Mouse (Mus musculus) MEL (cell line): Measurements from ENCODE around the gene Tbx20. TPM values are rescaled to one million over a fixed set of nuclear protein-coding genes. Genes with fewer than 3 reads are reported as not detected.

ENCODE experiments used
- DNase-seq: peaks from one replicate; pipeline ENCODE4 v3.0.0; 2011; ENCODE audit warnings: low read depth, low spot score
- H3K27ac ChIP-seq: 2 replicates; pipeline ENCODE4 v1.5.1; 2012; ENCODE audit warnings: low read depth, mild to moderate bottlenecking, control low read depth, low read length, moderate library complexity; ENCODE audit not compliant: control insufficient read depth
- H3K27me3 ChIP-seq, 2 experiments: fragments of 150-350 bp in 1 of 2; sonication (generic) in 1 of 2; 2 replicates each; pipeline ENCODE4 v1.6.1; 2012; ENCODE audit warnings: low read length in 2 of 2, mild to moderate bottlenecking in 2 of 2, improper control_type of control experiment in 1 of 2, moderate library complexity in 1 of 2; ENCODE audit not compliant: insufficient read depth in 2 of 2, control insufficient read depth in 1 of 2
- H3K36me3 ChIP-seq, 2 experiments: 2 replicates each; pipeline ENCODE4 v1.6.1; 2012 to 2014; ENCODE audit warnings: low read length in 2 of 2, improper control_type of control experiment in 1 of 2, inconsistent platforms in 1 of 2, mild to moderate bottlenecking in 1 of 2; ENCODE audit not compliant: insufficient read depth in 2 of 2, control insufficient read depth in 1 of 2
- H3K4me1 ChIP-seq, 2 experiments: fragments of 150-350 bp in 1 of 2; sonication (generic) in 1 of 2; 2 replicates each; pipeline ENCODE4 v1.6.1; 2012; ENCODE audit warnings: low read length in 2 of 2, improper control_type of control experiment in 1 of 2, mild to moderate bottlenecking in 1 of 2; ENCODE audit not compliant: insufficient read depth in 2 of 2, control insufficient read depth in 1 of 2
- H3K4me3 ChIP-seq, 2 experiments: fragments of 150-350 bp in 1 of 2; sonication (generic) in 1 of 2; 2 replicates each; pipeline ENCODE4 v1.5.1; 2012; ENCODE audit warnings: low read depth in 2 of 2, low read length in 2 of 2, mild to moderate bottlenecking in 2 of 2, moderate library complexity in 2 of 2, control low read depth in 1 of 2, improper control_type of control experiment in 1 of 2; ENCODE audit not compliant: control insufficient read depth in 1 of 2, insufficient read depth in 1 of 2
- H3K79me2 ChIP-seq: 2 replicates; pipeline ENCODE4 v1.6.1; 2012; ENCODE audit warnings: mild to moderate bottlenecking, low read length, moderate library complexity; ENCODE audit not compliant: control insufficient read depth, poor library complexity, insufficient read depth
- H3K9ac ChIP-seq: 2 replicates; pipeline ENCODE4 v1.6.1; 2012; ENCODE audit warnings: low read depth, mild to moderate bottlenecking, control low read depth, low read length, moderate library complexity; ENCODE audit not compliant: control insufficient read depth, poor library complexity, severe bottlenecking
- H3K9me3 ChIP-seq: fragments of 150-350 bp; sonication (generic); replicated peaks from 2 replicates; pipeline ENCODE4 v1.6.1; 2012; ENCODE audit warnings: mild to moderate bottlenecking, low read length, improper control_type of control experiment, moderate library complexity; ENCODE audit not compliant: insufficient read depth
- CHD2 ChIP-seq: IDR thresholded peaks from 2 replicates; pipeline ENCODE4 v1.6.1; 2011; ENCODE audit warnings: low read length, improper control_type of control experiment
- CTCF ChIP-seq, 3 experiments: IDR thresholded peaks in 2 of 3; conservative IDR thresholded peaks in 1 of 3; 2 replicates each; pipeline ENCODE4 v1.5.1; 2011 to 2012; ENCODE audit warnings: low read length in 3 of 3, low read depth in 2 of 3, mild to moderate bottlenecking in 2 of 3, improper control_type of control experiment in 1 of 3, inconsistent platforms in 1 of 3, mixed read lengths in 1 of 3, moderate library complexity in 1 of 3; ENCODE audit not compliant: control insufficient read depth in 1 of 3, insufficient read depth in 1 of 3, poor library complexity in 1 of 3, severe bottlenecking in 1 of 3
- ELF1 ChIP-seq: IDR thresholded peaks from 2 replicates; pipeline ENCODE4 v1.6.1; 2014; ENCODE audit warnings: low read depth, mild to moderate bottlenecking, inconsistent platforms, low read length, improper control_type of control experiment, moderate library complexity
- EP300 ChIP-seq, 2 experiments: IDR thresholded peaks; 2 replicates each; pipeline ENCODE4 v1.6.1; 2011; ENCODE audit warnings: improper control_type of control experiment in 2 of 2, low read length in 2 of 2, low read depth in 1 of 2, mild to moderate bottlenecking in 1 of 2
- ETS1 ChIP-seq: IDR thresholded peaks from 2 replicates; pipeline ENCODE4 v1.6.1; 2012; ENCODE audit warnings: low read depth, mild to moderate bottlenecking, inconsistent platforms, low read length, improper control_type of control experiment, moderate library complexity
- GABPA ChIP-seq: IDR thresholded peaks from 2 replicates; pipeline ENCODE4 v1.6.1; 2012; ENCODE audit warnings: low read depth, mild to moderate bottlenecking, inconsistent platforms, low read length, improper control_type of control experiment, moderate library complexity
- GATA1 ChIP-seq: IDR thresholded peaks from 2 replicates; pipeline ENCODE4 v1.6.1; 2011; ENCODE audit warnings: low read depth, low read length, improper control_type of control experiment
- KAT2A ChIP-seq: conservative IDR thresholded peaks from 2 replicates; pipeline ENCODE4 v1.6.1; 2012; ENCODE audit warnings: low read depth, low read length, improper control_type of control experiment, inconsistent platforms
- MAX ChIP-seq: IDR thresholded peaks from 2 replicates; pipeline ENCODE4 v1.6.1; 2011; ENCODE audit warnings: low read length, improper control_type of control experiment
- MEF2A ChIP-seq: IDR thresholded peaks from 2 replicates; pipeline ENCODE4 v1.6.1; 2014; ENCODE audit warnings: low read depth, mild to moderate bottlenecking, inconsistent platforms, low read length, improper control_type of control experiment; ENCODE audit not compliant: poor library complexity, insufficient replicate concordance, severe bottlenecking; ENCODE audit errors: extremely low read depth
- MYC ChIP-seq: IDR thresholded peaks from 2 replicates; pipeline ENCODE4 v1.6.1; 2011; ENCODE audit warnings: low read depth, mild to moderate bottlenecking, low read length, improper control_type of control experiment, moderate library complexity
- NELFE ChIP-seq: IDR thresholded peaks from 2 replicates; pipeline ENCODE4 v1.6.1; 2011; ENCODE audit warnings: low read depth, low read length, improper control_type of control experiment
- RAD21 ChIP-seq: IDR thresholded peaks from 2 replicates; pipeline ENCODE4 v1.6.1; 2011; ENCODE audit warnings: mild to moderate bottlenecking, low read depth, low read length, improper control_type of control experiment
- RCOR1 ChIP-seq: IDR thresholded peaks from 2 replicates; pipeline ENCODE4 v1.6.1; 2012; ENCODE audit warnings: low read depth, mild to moderate bottlenecking, inconsistent platforms, low read length, improper control_type of control experiment
- SMC3 ChIP-seq: IDR thresholded peaks from 2 replicates; pipeline ENCODE4 v1.6.1; 2011; ENCODE audit warnings: low read depth, low read length, improper control_type of control experiment
- TAL1 ChIP-seq: IDR thresholded peaks from 2 replicates; pipeline ENCODE4 v1.6.1; 2012; ENCODE audit warnings: mild to moderate bottlenecking, inconsistent platforms, low read length, moderate library complexity, mixed read lengths
- UBTF ChIP-seq: IDR thresholded peaks from 2 replicates; pipeline ENCODE4 v1.6.1; 2012; ENCODE audit warnings: low read depth, mild to moderate bottlenecking, inconsistent platforms, low read length, improper control_type of control experiment, moderate library complexity, borderline replicate concordance; ENCODE audit not compliant: insufficient read depth
- ZC3H11A ChIP-seq: IDR thresholded peaks from 2 replicates; pipeline ENCODE4 v1.6.1; 2012; ENCODE audit warnings: low read depth, mild to moderate bottlenecking, inconsistent platforms, low read length, improper control_type of control experiment
- polyA plus RNA-seq, 2 experiments: library from polyadenylated mRNA; stranded (reverse) in 1 of 2; unstranded in 1 of 2; fragments of >175 nt in 1 of 2; fragments of >200 nt in 1 of 2; gene quantifications; 2 replicates each; pipeline versions ENCODE4 v1.2.1 to v1.2.4; 2012; ENCODE audit warnings: low replicate concordance in 2 of 2, low read depth in 1 of 2; ENCODE audit not compliant: insufficient read length in 2 of 2, insufficient read depth in 1 of 2, missing spikeins in 1 of 2
- total RNA-seq: library from RNA; depleted of rRNA; stranded (reverse); fragments of 300-350 nt; gene quantifications from 2 replicates; pipeline ENCODE4 v1.2.3, GENCODE M21; 2012

Gene Tbx20
- total and polyA plus RNA-seq, 3 experiments: not detected

- DNase-seq: peak; percentile 7
- no peaks in the 10 kb centered on the region for H3K4me1 ChIP-seq
These were observed 13.6 kb downstream of the Tbx20 start for GRCm38 (mm10) chr9:24760461-24760860.

GRCm38 (mm10) chr9:24744958-24745357, 29.1 kb downstream of the Tbx20 start:
- no peak for TF ChIP-seq UBTF
- TF ChIP-seq MYC: no peak
- TF ChIP-seq EP300 (IDR thresholded peaks at IDR 0.05; ENCODE audit: low read depth in 1 of 2, low read length in 2 of 2): no peak
- no peak for TF ChIP-seq ETS1
- TF ChIP-seq KAT2A: no peak
- no peak for TF ChIP-seq MAX
- no peak for TF ChIP-seq GATA1
- TF ChIP-seq GABPA: no peak
- no peak for TF ChIP-seq CHD2
- no peak for TF ChIP-seq RCOR1
- TF ChIP-seq CTCF (IDR thresholded peaks at IDR 0.05 in 2 of 3, conservative IDR thresholded peaks at IDR 0.05 in 1 of 3; ENCODE audit: control insufficient read depth in 1 of 3, insufficient read depth in 1 of 3, low read depth in 2 of 3, low read length in 3 of 3, poor library complexity in 1 of 3, severe bottlenecking in 1 of 3): no peak
- no peak for TF ChIP-seq NELFE
- no peak for TF ChIP-seq MEF2A
- TF ChIP-seq TAL1: no peak
- Histone ChIP-seq H3K27me3 (no peaks in the 10 kb centered on the region), H3K27ac (no peak overlapping the region), H3K9me3 (no peaks in the 10 kb centered on the region), H3K36me3 (no peaks in the 10 kb centered on the region), H3K4me3 (no peak overlapping the region), H3K4me1 (no peaks in the 10 kb centered on the region), H3K9ac (no peak overlapping the region), H3K79me2 (no peaks in the 10 kb centered on the region)
- no peak for DNase-seq

More at GRCm38 (mm10) chr9:24760461-24760860, 13.6 kb downstream of the Tbx20 start:
- Histone ChIP-seq H3K9me3 (no peaks in the 10 kb centered on the region), H3K36me3 (no peaks in the 10 kb centered on the region), H3K27ac (no peak overlapping the region), H3K4me3 (no peak overlapping the region), H3K79me2 (no peaks in the 10 kb centered on the region), H3K27me3 (no peaks in the 10 kb centered on the region), H3K9ac (no peak overlapping the region)
- TF ChIP-seq ELF1 (no peak), CTCF (IDR thresholded peaks at IDR 0.05 in 2 of 3, conservative IDR thresholded peaks at IDR 0.05 in 1 of 3; ENCODE audit: control insufficient read depth in 1 of 3, insufficient read depth in 1 of 3, low read depth in 2 of 3, low read length in 3 of 3, poor library complexity in 1 of 3, severe bottlenecking in 1 of 3) (peak in 2 of 3 experiments; percentile 48 to 51; a peak in 5 of 6 replicates), MEF2A (no peak), ZC3H11A (peak; percentile 18; the same call in 1 of the 2 replicates), SMC3 (peak; percentile 52), RAD21 (peak; percentile 41)
